Mouse (Mus musculus): ENCODE data around the gene Pakap. TPM values are rescaled to one million over a fixed set of nuclear protein-coding genes. Genes with fewer than 3 reads are reported as not detected.
A peak's percentile ranks its signal among the peaks of the same experiment; 100 is the strongest.
"Not testable (repeated sequence)": the region's sequence is repeated elsewhere in the genome, so short reads cannot be mapped to it uniquely, and the experiment has no call there.

Gene Pakap
- polyA plus RNA-seq, 3 experiments from 2014 or later: 0.50 to 2.1 (median 1.1) TPM

- no peak for ATAC-seq
Observed at GRCm38 (mm10) chr4:57885186-57885585, 317.2 kb downstream of the Pakap start.

DNA sequence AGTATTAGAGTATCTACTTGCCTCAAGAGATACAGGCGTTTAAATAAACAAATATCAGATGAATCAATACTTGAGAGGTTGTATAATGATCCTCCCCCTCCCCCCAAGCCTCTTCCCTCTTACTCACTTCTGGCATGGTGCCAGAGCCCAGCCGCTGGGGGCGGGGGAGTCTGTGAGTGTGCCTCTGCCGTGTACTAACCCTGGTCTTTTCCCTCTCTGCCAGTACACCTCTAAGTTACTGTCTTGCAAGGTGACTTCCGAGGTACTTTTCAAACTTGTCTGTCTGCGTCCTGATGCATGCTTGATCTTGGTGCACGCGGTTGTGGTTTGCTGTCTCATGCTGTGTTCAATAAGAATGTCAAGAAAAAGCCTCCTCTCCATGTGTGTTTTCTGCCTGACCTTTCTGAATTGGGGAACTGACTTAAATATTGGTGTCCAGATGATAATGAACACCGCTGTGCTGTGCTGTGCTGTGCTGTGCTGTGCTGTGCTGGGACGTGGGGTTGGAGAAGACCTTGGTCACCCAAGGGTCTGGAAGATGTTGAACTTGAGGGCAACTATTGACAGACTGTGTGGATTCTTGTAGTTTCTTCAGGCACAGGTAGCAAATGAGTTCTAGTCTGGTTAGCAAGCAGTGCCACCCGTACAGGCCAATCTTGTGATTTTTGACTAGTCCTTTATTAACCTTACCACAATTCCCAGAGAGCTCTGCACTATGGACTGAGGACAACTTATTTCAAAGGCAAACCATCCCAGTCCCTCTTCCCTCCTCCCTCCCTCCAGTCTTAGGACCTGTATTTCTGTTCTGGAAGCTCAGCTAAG, 318.3 kb downstream of the Pakap start:
- no peak for ATAC-seq

DNA sequence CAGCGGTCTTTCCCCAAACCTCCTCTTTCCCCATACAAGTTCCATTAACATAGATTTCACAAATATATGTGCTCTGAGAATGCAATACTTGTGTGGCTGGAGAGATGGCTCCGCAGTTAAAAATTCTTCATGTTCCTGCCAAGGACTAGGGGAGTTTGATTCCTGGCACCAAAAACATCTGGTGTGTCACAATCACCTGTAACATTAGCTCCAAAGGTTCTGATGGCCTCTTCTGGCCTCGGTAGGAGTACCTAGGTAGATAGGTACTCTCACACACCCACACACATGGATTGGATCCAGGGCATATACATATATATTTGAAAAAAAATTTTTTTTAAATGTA, 318.9 kb downstream of the Pakap start:
- ATAC-seq: no peak

- no peak for ATAC-seq
Observed at GRCm38 (mm10) chr4:57888246-57888645, 320.3 kb downstream of the Pakap start.

DNA sequence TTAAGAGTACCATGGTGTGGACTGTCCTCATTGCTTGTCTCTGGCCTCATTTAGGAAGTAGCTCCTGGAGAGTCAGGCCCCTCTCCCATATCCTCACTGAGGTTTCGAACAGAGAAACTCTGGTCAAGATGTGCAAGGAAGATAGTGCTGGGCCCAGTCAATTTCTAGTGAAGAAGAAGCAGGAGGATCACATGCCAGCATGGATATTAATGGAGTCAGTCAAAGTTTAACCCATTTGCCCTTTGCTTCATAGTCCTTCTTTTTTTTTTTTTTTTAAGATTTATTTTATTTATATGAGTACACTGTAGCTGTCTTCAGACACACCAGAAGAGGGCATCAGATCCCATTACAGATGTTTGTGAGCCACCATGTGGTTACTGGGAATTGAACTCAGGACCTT, 321.0 kb downstream of the Pakap start:
- ATAC-seq: not testable (repeated sequence)

DNA sequence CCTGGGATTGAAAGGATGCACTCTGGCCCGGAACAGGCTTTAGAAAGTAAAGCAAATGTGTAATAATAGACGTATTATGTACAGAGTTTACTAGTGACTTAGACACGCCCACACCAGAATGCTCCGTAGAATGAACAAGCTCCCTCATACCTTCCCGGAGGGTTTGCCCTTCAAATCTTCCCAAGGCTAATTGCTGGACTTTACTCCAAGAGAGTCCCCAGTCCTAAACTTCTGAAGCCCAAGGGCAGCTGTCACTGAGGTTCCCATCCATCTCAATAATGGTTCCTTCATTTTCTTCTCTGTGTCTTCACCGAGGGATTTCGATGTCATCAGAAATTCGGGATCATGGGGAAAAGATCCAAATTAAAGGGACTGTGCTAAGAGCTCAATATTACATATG, 321.8 kb downstream of the Pakap start:
- no peak for ATAC-seq

- no peak for ATAC-seq
Observed at GRCm38 (mm10) chr4:57892001-57892586, 324.1 kb downstream of the Pakap start.

DNA sequence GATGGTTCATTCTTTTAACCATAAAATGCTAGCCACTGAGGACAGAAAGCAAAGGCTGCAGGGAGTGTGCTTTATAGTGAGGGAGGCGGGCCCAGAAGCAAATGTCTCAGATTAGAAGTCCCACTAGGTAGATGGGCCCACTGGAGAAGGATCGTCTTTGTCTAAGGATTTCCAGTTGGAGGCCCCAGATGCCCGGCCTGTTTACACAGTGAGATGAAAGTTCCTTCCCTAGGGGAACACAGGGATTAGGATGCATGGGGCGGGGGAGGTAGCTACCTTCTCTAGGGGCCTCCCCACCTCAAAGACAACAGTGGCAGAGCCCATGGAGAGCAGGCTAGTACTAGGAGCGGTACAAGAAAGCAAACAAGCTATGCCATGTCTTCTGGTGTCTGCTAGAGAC, 327.2 kb downstream of the Pakap start:
- no peak for ATAC-seq

- no peak for ATAC-seq
Observed at GRCm38 (mm10) chr4:57895902-57896301, 327.9 kb downstream of the Pakap start.

DNA sequence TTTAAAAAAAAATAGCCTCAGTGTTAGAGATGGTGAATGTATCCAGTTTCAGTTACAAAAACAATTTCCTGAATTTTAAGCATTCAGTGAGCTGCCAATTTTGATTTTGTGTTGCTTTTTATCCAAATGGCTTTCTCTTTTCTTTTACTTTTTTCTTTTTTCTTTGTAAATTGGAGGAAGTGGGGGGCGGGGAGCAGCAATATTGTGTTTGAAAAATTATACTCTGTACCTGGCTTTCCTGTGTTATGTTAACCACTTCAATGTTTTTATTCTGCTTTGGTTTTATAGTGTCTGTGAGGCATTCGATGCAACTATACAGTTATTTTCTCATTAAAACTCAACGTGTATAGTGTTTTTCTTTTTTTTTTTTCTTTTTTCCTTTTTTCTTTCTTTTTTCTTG, 328.7 kb downstream of the Pakap start:
- peak; percentile 41 for ATAC-seq

DNA sequence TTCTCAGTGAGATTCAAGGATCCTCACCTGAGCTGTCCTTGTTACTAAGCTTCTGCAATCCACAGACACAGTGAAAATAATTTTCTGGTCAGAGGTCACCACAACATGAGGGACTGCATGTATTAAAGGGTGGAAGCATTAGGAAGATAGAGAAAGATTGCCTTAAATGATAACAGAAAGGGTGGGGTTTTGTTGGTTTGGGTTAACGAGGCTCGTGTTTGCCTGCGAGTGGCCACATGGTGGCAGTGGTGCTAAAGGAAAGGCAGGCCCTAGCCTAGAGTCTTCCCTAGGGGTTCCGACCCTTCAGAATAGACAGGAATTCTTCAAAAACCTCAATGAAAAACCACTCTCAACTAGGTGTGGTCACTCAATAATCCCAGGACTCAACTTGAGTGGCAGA, 333.2 kb downstream of the Pakap start:
- peak; percentile 70 for ATAC-seq

DNA sequence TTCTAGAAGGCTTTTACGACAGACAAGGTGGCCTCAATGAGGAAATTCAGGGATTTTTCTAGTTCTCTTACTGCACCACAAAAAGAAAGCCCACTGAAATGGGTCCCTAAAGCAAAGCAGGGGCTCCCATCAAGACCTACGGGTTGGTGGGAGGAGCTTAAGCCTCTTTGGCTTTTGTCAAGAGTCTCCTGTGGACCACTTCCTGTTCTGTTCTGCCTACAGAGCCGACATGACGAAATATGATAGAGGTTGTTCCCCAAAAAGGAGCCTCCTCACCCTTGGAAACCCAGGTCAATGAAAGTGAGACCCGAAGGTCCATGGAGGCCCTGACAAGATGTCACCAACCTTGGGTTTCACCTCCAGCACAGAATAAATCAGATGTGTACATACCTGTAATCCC, 334.6 kb downstream of the Pakap start:
- ATAC-seq: no peak

DNA sequence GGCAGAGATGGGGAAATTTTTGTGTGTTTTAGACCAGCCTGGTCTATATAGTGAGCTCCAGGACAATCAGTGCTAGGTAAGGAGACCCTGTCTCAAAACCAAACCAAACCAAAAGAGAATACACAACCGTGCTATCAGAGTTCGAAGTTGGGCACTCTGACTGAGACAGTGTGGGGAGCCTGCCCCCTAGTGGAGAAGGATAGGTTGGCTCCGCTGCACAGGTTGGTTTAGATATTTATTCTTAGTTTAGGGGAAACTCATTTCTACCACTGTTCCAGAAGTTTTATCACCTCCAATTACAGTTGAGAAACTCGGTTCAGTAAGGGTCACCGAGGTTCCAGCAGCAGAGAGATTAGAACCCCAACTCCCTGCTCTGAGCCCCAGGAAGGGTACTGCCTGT, 336.2 kb downstream of the Pakap start:
- ATAC-seq: peak; percentile 79

DNA sequence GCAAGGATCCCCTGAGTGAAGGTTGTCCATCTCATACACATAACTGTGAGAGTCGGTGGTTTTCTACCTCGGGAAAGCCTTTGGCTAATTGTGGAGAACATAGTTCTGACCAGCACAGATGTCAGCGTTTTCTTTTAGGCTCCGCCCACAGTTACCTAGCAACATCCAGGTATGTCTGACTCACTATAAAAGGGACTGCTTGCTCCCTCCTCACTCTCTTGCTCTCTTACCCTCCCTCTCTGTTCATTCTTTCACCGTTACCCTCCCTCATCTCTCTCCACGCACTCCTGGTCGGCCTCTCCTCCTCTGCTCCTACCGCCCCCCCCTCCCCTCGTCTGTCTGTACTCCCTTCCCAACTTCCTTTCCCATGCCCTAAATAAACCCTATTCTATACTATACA, 336.7 kb downstream of the Pakap start:
- ATAC-seq: peak; percentile 39

DNA sequence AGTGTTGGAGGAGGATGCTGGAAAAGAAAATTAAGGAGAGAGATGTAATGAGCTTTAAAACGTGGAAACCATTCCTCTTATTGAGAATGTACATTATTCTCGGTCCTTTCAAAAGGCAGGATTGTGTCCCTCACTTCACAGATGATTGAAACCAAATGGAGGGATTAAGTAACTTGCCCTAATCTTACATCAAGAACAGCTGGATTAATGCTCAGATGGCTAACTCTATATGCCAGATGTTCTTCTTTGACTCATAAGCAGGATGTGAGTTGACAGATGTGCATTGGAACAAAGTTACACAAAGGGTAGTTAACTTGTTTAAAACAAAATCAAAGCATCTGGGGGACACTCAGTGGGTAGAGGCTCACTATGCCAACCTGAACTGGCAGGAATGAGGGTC, 338.7 kb downstream of the Pakap start:
- no peak for ATAC-seq

- ATAC-seq: no peak
Observed at GRCm38 (mm10) chr4:57908860-57909259, 340.9 kb downstream of the Pakap start.

DNA sequence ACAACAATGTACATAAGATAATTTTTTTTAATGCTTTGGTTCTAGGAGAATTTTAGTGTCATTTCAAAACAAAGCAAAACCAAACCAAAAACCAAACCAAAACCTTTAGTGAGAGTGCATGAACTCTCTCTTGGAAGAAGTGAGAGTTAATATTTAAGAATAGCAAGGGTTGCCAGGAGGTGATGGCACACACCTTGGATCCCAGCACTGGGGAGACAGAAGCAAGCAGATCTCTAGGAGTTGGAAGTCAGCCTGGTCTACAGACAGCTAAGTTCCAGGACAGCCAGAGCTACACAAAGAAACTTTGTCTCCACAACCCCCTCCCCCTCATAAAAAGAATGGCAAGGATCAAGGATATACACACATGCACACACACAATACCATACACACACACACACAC, 345.0 kb downstream of the Pakap start:
- no peak for ATAC-seq

DNA sequence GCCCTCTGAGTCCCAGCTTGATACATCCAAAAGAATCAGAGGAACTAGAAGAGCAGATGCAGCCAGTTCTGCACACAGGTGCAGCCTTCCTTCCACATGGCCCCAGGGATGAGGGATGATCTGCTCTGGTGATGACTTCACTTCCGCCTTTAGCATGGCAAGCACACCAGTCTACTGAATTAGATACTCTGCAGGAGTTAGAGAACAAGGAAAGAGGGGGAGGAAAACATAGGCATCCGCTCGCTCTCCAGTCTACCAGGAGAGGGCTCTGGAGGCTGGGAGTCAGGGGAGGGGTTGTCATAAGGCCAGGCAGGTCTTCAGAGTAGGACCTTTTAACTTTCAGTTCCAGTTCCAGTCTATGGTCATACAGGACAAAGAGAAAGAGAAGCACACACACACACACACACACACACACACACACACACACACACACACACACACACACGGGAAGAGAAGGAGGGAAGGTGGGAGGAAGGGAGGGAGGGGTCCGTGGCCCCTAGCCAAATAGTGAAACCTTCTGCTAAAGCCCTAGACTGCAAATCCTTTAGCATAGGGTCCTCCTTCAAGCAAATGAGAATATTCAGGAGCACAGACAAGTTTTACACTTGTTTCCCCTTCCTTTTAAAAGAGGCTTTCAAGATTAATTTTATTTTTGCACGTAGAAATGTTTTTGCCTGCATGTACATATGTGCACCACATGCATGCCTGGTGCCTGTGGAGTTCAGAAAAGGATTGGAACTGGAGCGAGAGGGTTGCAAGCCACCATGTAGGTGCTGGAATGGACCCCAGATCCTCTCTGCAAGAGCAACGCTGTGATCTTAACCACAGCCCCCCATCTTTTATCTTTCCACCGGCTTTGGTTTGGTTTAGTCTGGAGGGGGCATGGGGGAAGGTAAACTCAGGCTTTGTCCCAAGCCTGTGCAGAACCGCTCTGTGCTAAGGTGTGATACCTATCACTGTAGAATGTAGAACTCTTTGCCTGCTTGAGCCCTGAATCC, 346.5 kb downstream of the Pakap start:
- peak; percentile 7 for ATAC-seq

- ATAC-seq: peak; percentile 75
Observed at GRCm38 (mm10) chr4:57915216-57915965, 347.4 kb downstream of the Pakap start.

DNA sequence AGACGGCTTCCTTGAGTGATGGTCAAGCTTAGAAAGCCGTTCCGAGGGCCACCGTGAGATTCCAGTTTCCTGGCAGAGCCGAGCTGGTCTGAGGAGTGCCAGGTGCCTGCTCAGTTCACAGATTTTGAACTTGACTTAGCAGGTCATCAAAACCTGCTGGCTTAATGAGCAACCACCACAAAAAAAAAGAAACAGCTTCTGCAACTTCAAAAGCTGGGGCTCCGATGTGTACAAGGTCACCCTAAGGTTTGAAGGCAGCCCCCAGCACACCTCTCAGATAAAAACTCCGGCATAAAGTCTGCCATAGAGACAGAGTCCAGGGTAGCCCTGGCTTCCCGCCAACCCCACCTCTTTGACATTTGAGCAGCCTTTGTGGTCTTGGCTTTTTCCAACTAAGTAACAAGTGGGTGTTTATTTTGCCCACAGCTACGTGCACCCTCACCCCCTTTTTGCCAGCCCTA, 348.3 kb downstream of the Pakap start, which contains the start of gene D630039A03Rik:
TSS of gene D630039A03Rik (minus strand) at position 97 of the 461 bp plus-strand sequence.
- ATAC-seq: peak; percentile 60

GRCm38 (mm10) chr4:57916711-57917110, 348.7 kb downstream of the Pakap start:
- ATAC-seq: no peak
